Mouse (Mus musculus): ENCODE data around the gene Ttc17. TPM values are rescaled to one million over a fixed set of nuclear protein-coding genes. Genes with fewer than 3 reads are reported as not detected.
"Not testable (repeated sequence)": the region's sequence is repeated elsewhere in the genome, so short reads cannot be mapped to it uniquely, and the experiment has no call there.

Gene Ttc17
- total RNA-seq (2021) = 10 to 100 TPM; 15.8 to 17.6 TPM
- long read RNA-seq, experiment 1, full-length matches to known transcripts = 2 of 2 reads
- long read RNA-seq, experiment 1, partial matches to known transcripts = 0 of 2 reads
- long read RNA-seq, experiment 1, other reads (novel, unspliced or antisense) = 0 of 2 reads
- long read RNA-seq, experiment 2, full-length matches to known transcripts = 3 of 10 reads
- long read RNA-seq, experiment 2, partial matches to known transcripts = 3 of 10 reads
- long read RNA-seq, experiment 2, other reads (novel, unspliced or antisense) = 4 of 10 reads

- DNase-seq = peak; percentile 88
Observed at GRCm38 (mm10) chr2:94406083-94406957, at the start of gene Ttc17. Ttc17 (minus strand) TSS chr2:94406689.

- DNase-seq = no peak
Observed at GRCm38 (mm10) chr2:94449643-94450042, 43.2 kb upstream of the Ttc17 start.

DNA sequence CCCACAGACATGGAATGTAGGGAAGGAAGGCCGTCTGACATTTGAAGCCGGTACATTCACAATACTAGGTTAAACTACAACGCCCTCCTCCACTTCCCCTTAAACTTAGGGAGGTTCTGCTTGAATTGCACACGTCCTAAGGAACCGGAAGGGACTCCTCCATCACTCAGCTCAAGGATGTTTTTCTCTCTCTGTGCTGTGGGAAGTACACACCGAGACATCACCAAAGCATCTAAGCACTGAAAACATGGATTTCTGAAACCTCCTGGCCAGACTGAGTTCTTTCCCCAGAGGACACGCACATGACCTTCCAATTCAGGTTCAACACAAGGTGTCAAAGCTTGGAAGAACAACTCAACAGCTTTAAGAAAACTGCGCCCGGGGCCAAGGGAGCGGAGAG lies 30.5 kb upstream of the Ttc17 start:
- DNase-seq = no peak

- no peak for DNase-seq
Observed at GRCm38 (mm10) chr2:94435481-94435880, 29.0 kb upstream of the Ttc17 start.

DNA sequence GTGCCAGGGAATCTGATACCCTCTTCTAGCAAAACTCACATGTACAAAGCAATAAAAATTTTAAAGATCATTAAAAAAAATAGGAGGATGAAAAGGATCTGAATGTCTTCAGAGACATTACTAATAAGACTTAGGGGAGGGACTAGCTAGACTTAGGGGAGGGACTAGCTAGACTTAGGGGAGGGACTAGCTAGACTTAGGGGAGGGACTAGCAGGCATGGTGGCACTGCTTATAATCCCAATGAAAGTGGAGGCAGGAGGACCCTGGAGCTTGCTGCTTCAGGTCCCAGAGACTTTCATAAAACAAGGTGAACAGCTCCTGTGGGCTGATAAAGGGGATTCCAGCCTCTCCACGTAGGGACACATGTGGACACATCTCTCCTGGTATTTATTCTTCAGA lies 28.3 kb upstream of the Ttc17 start:
- no peak for DNase-seq

GRCm38 (mm10) chr2:94432214-94432613 lies 25.7 kb upstream of the Ttc17 start:
- no peak for DNase-seq

- no peak for DNase-seq
Observed at GRCm38 (mm10) chr2:94428456-94428855, 22.0 kb upstream of the Ttc17 start.

DNA sequence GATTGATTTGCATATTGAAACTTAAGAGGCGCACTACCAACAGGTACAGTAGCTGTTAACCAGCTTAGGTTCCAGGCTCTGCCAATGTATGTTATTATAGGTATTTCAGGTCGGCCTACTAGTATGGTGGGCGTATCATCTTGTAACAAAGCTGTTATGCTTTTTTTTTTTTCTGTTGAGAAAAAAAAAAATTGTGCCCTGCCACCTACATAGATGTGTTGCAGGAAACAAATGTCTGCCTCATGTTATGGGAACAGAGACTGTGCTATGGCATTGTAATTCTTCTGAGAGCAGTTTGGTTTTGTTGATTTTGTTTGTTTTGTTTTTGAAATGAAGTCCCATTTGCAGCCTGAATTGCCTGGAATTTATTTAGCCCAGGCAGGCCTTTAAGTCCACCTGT lies 952 bp upstream of the Ttc17 start:
- no peak for DNase-seq

GRCm38 (mm10) chr2:94407021-94407420 lies 532 bp upstream of the Ttc17 start:
- no peak for DNase-seq

DNA sequence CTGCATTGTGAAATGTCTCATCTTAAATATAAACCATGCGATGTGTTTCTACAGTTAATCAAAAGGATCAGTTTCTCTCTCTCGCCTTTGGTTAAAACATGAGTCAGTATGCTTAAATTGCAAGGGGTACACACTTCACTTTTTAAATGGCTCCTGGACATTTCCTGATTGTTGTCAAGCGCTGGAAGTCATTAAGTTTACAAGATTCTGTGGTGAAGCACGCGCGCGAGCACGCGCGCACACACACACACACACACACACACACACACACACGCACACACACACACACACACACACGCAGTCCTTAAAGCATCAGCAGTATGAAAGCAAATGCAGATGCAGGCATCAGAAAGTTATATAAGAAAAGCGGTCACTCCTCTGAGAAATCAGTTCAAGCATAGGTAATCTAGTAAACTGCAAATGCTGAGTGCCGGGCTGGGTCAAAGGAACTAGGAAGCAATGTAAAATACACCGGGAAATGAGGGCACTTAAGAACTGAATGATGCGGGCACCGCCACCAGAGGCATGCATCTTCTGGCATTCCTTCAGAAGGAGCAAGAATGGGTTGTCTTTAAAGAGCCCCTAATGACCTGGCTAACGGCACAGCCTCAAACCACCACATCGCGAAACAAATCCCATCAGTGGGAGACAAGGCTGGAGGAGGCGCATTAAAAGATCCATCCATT lies 949 bp downstream of the Ttc17 start:
- DNase-seq = no peak

DNA sequence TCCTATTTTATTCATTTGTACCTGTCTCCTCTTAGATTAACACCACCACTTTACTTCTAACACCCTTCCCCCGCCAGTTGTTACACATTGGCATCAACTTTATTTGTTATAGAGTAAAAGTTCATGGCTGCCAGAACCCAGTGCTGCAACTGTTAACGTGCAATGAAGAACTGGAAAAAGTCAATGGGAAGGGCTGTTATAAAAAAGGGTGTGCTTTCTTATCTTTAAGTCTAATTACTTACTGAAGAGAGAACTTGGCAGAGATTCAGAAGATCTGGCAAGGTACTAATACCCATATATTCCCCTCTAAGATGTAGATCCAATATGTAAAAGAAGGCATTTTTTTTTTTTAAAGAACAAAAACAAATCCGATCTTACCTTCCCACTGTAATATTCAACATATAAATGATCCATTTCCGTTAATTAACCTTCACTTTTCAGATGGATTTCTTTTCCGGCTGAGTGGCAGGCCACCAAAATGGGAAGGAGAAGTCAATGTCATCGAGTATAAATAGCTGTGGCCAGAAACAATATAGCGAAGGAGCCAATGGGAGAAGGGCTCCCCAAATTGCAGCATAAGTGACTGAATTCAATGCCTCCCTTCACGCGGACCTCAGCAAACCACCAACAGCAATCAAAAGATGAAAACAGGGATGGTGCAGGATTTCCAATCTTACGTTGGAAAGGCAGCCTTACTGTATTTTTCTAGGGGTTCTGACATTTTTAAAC lies 1.8 kb downstream of the Ttc17 start:
- DNase-seq = no peak

- no peak for DNase-seq
Observed at GRCm38 (mm10) chr2:94402561-94402960, 3.9 kb downstream of the Ttc17 start.

DNA sequence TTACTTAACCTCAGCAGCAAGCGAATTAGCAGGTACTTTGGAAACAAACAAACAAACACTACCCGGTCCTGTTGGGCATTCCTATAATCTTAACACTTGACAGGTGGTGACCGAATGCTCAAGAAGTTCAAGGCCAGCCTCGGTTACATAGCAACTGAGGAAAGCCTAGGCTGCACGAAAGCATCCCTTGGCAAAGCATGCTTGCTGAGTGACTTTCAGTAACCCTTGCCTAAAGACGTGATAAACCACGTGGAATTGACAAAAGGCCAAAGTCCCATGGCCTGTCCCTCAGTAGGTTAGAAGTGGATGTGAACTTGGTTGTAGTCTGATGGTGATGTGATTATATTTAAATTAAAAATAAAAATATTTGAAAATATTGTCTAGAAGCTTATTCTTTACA lies 4.4 kb downstream of the Ttc17 start:
- DNase-seq = no peak

DNA sequence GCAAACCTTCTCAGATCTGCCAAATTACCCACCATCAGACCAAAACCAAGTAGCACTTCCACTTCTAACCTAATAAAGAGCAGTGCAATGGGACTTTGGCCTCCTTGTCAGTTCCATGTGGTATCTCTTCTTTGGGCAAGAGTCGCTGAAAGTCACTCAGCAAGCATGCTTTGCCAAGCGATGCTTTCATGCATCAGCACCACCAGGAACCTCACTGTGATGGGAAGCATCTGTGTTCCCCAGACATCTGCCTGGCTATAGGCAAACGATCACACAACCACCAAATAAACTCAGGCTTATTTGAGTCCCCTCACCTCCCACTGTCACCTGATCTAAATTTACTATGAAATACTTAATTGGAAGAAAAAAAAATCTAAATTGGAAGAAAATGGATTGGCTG lies 5.5 kb downstream of the Ttc17 start:
- DNase-seq = no peak

DNA sequence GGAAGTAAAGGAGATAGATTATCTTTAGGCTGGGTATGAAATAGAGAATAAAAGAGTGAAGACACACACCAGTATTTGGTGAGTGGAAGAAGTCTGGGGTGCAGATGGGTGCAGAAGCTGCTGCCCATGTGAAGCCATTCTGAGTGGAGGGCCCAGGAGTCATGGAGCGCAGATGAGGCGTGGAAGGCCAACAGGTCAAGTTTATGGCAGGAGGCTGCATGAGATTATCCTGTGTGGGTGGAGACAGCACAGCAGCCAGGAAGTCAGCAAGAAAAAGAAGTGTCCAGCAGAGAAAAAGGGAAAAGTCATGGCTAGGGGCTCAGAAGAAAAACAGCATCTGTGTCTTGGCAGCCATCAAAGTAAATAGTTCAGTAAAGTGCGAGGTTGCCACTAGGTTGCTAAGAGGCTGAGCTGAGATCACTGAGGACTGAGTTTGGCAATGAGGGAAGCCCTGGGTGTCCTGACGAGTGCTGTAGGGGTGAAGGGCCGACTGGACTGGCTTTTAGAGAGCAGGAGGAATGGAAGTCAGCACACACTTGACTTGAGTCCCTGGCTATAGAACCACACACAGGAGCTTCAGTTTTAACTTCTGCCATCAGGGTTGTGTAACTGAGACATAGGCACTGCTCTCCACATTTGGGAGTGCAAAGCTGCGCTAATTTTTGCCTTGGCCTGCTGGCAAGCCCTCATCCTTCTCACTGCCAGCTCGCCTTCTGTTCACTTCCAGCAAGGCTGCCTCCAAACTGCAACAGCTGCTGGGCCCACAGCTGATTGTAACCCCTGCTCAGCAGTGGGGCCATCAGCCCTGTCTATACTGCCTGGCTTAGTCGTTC lies 8.1 kb downstream of the Ttc17 start:
- peak; percentile 81 for DNase-seq

DNA sequence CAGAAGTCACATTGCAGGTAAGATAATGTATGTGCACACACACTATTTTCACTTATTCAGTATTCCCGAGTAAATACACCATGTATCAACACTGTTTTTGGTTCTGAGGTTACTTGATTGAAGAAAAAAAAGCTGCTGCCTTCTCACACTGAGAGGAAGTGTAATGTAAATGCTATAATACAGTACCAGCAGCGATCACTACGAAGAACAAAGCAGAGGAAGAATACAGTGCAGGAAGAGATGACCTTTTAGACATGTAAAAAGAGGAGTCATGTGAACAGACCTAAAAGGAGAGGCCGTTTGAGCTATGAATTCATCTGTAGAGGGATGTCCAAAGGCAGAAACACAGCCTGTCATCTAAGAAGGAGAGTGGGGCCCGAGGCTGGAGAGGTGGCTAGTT lies 9.0 kb downstream of the Ttc17 start:
- no peak for DNase-seq

DNA sequence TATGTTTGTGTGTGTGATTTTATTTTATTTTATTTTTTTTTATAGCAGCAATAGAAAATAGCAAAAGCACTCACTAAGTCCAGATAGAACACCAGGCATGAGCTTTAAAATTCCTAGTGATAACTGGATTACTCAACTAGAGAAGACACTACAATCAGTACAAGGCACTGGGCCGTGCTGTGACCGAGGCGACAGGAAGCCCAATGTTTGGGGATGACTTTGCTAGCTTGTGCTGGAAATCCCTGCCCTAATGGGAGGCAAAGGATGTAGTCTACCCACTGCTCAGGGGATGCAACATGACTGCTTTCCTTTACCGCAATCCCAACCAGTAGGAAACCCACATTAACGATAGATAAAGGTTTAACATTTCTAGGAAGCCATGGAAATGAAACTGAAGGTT lies 10.2 kb downstream of the Ttc17 start:
- DNase-seq = no peak

- DNase-seq = not testable (repeated sequence)
Observed at GRCm38 (mm10) chr2:94391127-94391526, 15.4 kb downstream of the Ttc17 start.

- DNase-seq = no peak
Observed at GRCm38 (mm10) chr2:94389000-94389399, 17.5 kb downstream of the Ttc17 start.

GRCm38 (mm10) chr2:94387846-94388245 lies 18.6 kb downstream of the Ttc17 start:
- no peak for DNase-seq

- not testable (repeated sequence) for DNase-seq
Observed at GRCm38 (mm10) chr2:94384483-94384882, 22.0 kb downstream of the Ttc17 start.

All from gastrocnemius, postnatal 25 days (tissue).